Comparison of ENCODE assay signal across 12 mouse cellular contexts in genomic region chr10:42106611-42107010, GRCm38 (mm10).
"Had no signal": no experiment of that assay in that cellular context is flagged by ENCODE, and none has a peak within 500 bp of the region (broad histone marks: within the 10 kb centered on the region; RNA-seq: fewer than 3 reads in every experiment).

No protein-coding gene starts in this region.

- H3K36me3 ChIP-seq: midbrain, embryonic 13.5 days; neural tube, embryonic 15.5 days had no signal

- H3K27me3 ChIP-seq: limb, embryonic 13.5 days; neural tube, embryonic 15.5 days had no signal

- H3K27ac ChIP-seq: kidney, postnatal 0 days; layer of hippocampus, adult 2 months; limb, embryonic 13.5 days; liver, embryonic 14.5 days; midbrain, embryonic 13.5 days; neural tube, embryonic 15.5 days; stomach, postnatal 0 days had no signal

- H3K9me3 ChIP-seq: midbrain, embryonic 13.5 days; neural tube, embryonic 15.5 days had no signal

- H3K4me3 ChIP-seq: layer of hippocampus, adult 2 months; limb, embryonic 13.5 days; midbrain, embryonic 13.5 days; neural tube, embryonic 15.5 days had no signal

- H3K4me2 ChIP-seq: limb, embryonic 13.5 days; midbrain, embryonic 13.5 days; neural tube, embryonic 15.5 days had no signal

- H3K9ac ChIP-seq: limb, embryonic 13.5 days; liver, embryonic 14.5 days; midbrain, embryonic 13.5 days; neural tube, embryonic 15.5 days had no signal

- DNase-seq: kidney, adult 9 months; kidney, postnatal 4 days; right cerebral cortex, adult 18-20 months; right cerebral cortex, postnatal 25 days; thymus, postnatal 14 days had no signal
